Mouse (Mus musculus) testis, adult 2 months (tissue): ENCODE measurements at regions not wholly inside any gene's neighbourhood (a gene's known extent, or its start where the extent isn't known, plus 50 kb on each side); places are given as distances from the start of the nearest gene placed in this dataset.

Experiments
- CTCF ChIP-seq: fragments of 200-500 bp; IDR thresholded peaks from 2 replicates; pipeline ENCODE4 v1.5.1; 2012; ENCODE audit warnings: low read depth, mild to moderate bottlenecking, inconsistent platforms, low read length, moderate library complexity; ENCODE audit not compliant: control insufficient read depth, insufficient read depth, insufficient replicate concordance
- POLR2A ChIP-seq: fragments of 200-500 bp; IDR thresholded peaks from 2 replicates; pipeline ENCODE4 v1.6.1; 2012; ENCODE audit warnings: low read depth, mild to moderate bottlenecking, inconsistent platforms, low read length, moderate library complexity; ENCODE audit not compliant: control insufficient read depth

DNA sequence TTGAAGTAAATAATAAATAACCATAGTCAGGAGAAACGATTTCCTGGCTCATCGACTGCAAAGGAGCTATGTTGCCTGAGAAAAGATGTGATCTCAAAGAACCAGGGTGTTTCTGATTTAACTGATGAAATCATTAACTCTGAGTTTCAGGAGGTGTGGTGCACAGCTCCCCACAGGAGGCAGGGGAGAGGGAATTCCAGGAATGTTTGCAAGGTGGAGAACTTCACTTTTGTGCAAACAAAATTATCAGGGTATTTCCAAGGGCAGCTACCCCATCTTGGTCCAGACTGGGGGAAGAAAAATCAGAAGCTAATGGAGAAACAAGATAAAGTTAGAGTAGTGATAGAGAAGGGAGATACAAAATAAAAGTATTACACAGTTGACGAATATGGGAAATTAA lies 137.4 kb upstream of the Lyplal1 start:
- TF ChIP-seq CTCF (no peak), POLR2A (no peak)
